22 mouse cellular contexts compared by ENCODE assay signal in genomic region chr9:117558562-117558961, GRCm38 (mm10).
"Had no signal": no experiment of that assay in that cellular context is flagged by ENCODE, and none has a peak within 500 bp of the region (broad histone marks: within the 10 kb centered on the region; RNA-seq: fewer than 3 reads in every experiment).

No protein-coding gene starts in this region.

- H3K9ac ChIP-seq: forebrain, postnatal 0 days; heart, embryonic 13.5 days; heart, embryonic 15.5 days; hindbrain, embryonic 13.5 days; hindbrain, embryonic 15.5 days; limb, embryonic 13.5 days; limb, embryonic 15.5 days; liver, embryonic 12.5 days; liver, embryonic 14.5 days had no signal

- H3K27me3 ChIP-seq: heart, embryonic 13.5 days; heart, embryonic 15.5 days; hindbrain, embryonic 13.5 days; hindbrain, embryonic 15.5 days; limb, embryonic 13.5 days; limb, embryonic 15.5 days; liver, embryonic 12.5 days had no signal

- H3K9me3 ChIP-seq: heart, embryonic 13.5 days; heart, embryonic 15.5 days; hindbrain, embryonic 13.5 days; hindbrain, embryonic 15.5 days; limb, embryonic 13.5 days; limb, embryonic 15.5 days had no signal

- H3K4me3 ChIP-seq: heart, adult 2 months; heart, embryonic 13.5 days; heart, embryonic 15.5 days; hindbrain, embryonic 13.5 days; hindbrain, embryonic 15.5 days; limb, embryonic 13.5 days; limb, embryonic 15.5 days; liver, embryonic 12.5 days had no signal

- H3K4me1 ChIP-seq: heart, embryonic 13.5 days; heart, embryonic 15.5 days; hindbrain, embryonic 13.5 days; hindbrain, embryonic 15.5 days; liver, embryonic 12.5 days had no signal

- H3K4me2 ChIP-seq: heart, embryonic 11.5 days; heart, embryonic 13.5 days; heart, embryonic 15.5 days; hindbrain, embryonic 13.5 days; hindbrain, embryonic 15.5 days; limb, embryonic 13.5 days; limb, embryonic 15.5 days; liver, embryonic 12.5 days had no signal

- DNase-seq: forebrain, postnatal 0 days; gastrocnemius, postnatal 14 days; gastrocnemius, postnatal 36 days; heart, adult 2 months; heart, postnatal 14 days; heart, postnatal 36 days; kidney, adult 11 months; kidney, adult 9 months; kidney, postnatal 36 days; layer of hippocampus, adult 9-11 months; layer of hippocampus, postnatal 36 days had no signal

- H3K27ac ChIP-seq: heart, adult 2 months; heart, embryonic 13.5 days; heart, embryonic 15.5 days; hindbrain, embryonic 13.5 days; hindbrain, embryonic 15.5 days; hindbrain, postnatal 0 days; limb, embryonic 13.5 days; limb, embryonic 15.5 days; liver, embryonic 12.5 days; liver, embryonic 14.5 days had no signal

- ATAC-seq: forebrain, postnatal 0 days; hindbrain, postnatal 0 days; intestine, embryonic 16.5 days; liver, embryonic 12.5 days had no signal

- H3K36me3 ChIP-seq: heart, embryonic 13.5 days; heart, embryonic 15.5 days; hindbrain, embryonic 13.5 days; hindbrain, embryonic 15.5 days; limb, embryonic 13.5 days; limb, embryonic 15.5 days; liver, embryonic 12.5 days had no signal
